Mouse (Mus musculus) E14TG2a.4 (cell line): ENCODE measurements around the gene Tmem202.

ENCODE experiments used
- CTCF ChIP-seq: conservative IDR thresholded peaks from 2 replicates; pipeline ENCODE4 v1.5.1; 2014; ENCODE audit warnings: low read length
- POU5F1 ChIP-seq: IDR thresholded peaks from 2 replicates; pipeline ENCODE4 v1.6.1; 2014; ENCODE audit warnings: low read length, borderline replicate concordance

DNA sequence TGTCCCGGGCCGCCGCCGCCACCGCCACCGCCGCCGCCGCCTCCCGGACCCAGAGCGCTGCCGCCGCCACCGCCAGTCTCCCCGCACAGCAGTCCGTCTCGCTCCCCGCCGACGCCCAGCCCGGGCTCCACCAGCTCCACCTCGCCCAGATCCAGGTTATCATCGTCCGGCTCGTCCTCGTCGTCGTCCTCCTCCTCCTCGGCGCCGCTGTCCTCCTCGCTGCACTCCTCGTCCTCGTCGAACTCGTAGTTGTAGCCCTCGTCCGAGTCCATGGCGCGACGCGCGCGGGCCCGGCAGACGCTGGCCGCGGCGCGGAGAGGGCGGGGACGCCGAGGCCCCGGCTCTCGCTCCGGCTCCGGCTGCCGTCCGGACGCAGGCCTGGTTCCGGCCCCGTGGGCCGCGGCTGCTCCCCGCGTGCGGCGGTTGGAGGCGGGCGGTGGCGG, 53.5 kb downstream of the Tmem202 start:
- TF ChIP-seq CTCF (no peak), POU5F1 (no peak)
